Mouse (Mus musculus) myocyte (in vitro differentiated cells): ENCODE measurements at regions not wholly inside any gene's neighbourhood (a gene's known extent, or its start where the extent isn't known, plus 50 kb on each side); places are given as distances from the start of the nearest gene placed in this dataset.

ENCODE experiments used
- H3K27me3 ChIP-seq: one replicate; pipeline ENCODE4 v1.6.1; 2011; ENCODE audit not compliant: control insufficient read depth, insufficient read depth, insufficient read length
- H3K36me3 ChIP-seq: one replicate; pipeline ENCODE4 v1.6.1; 2011; ENCODE audit not compliant: control insufficient read depth, insufficient read depth
- H3K4me2 ChIP-seq: one replicate; pipeline ENCODE4 v1.6.1; 2011; ENCODE audit warnings: low read depth, control low read depth
- H3K4me3 ChIP-seq: one replicate; pipeline ENCODE4 v1.5.1; 2011; ENCODE audit warnings: mild to moderate bottlenecking, control low read depth, moderate library complexity
- H3K79me2 ChIP-seq: one replicate; pipeline ENCODE4 v1.6.1; 2011; ENCODE audit not compliant: control insufficient read depth, insufficient read depth
- H3ac ChIP-seq: one replicate; pipeline ENCODE4 v1.6.1; 2011; ENCODE audit not compliant: control insufficient read depth, insufficient read length
- CEBPB ChIP-seq: IDR thresholded peaks from 2 replicates; pipeline ENCODE4 v1.6.1; 2011; ENCODE audit warnings: mild to moderate bottlenecking, moderate library complexity; ENCODE audit not compliant: poor library complexity, insufficient read depth, severe bottlenecking
- E2F4 ChIP-seq: IDR thresholded peaks from one replicate; pipeline ENCODE4 v1.6.1; 2011; ENCODE audit warnings: mild to moderate bottlenecking, control low read depth, moderate library complexity; ENCODE audit not compliant: insufficient read depth
- MAX ChIP-seq: IDR thresholded peaks from one replicate; pipeline ENCODE4 v1.6.1; 2011; ENCODE audit warnings: low read depth, mild to moderate bottlenecking, control low read depth
- MYOD1 ChIP-seq, 3 experiments: IDR thresholded peaks; one replicate each; pipeline ENCODE4 v1.6.1; 2011; ENCODE audit warnings: control low read depth in 2 of 3, low read depth in 2 of 3, mild to moderate bottlenecking in 2 of 3, moderate library complexity in 1 of 3; ENCODE audit not compliant: insufficient read length in 2 of 3, control insufficient read depth in 1 of 3
- MYOG ChIP-seq, 3 experiments: IDR thresholded peaks; one replicate each; pipeline ENCODE4 v1.6.1; 2011; ENCODE audit warnings: control low read depth in 2 of 3, low read depth in 2 of 3, mild to moderate bottlenecking in 2 of 3; ENCODE audit not compliant: insufficient read length in 2 of 3, control insufficient read depth in 1 of 3, insufficient read depth in 1 of 3
- POLR2A ChIP-seq: IDR thresholded peaks from one replicate; pipeline ENCODE4 v1.6.1; 2011; ENCODE audit warnings: low read depth, mild to moderate bottlenecking, control low read depth, moderate library complexity; ENCODE audit not compliant: insufficient read length
- POLR2AphosphoS2 ChIP-seq: IDR thresholded peaks from one replicate; pipeline ENCODE4 v1.6.1; 2011; ENCODE audit warnings: low read depth, control low read depth; ENCODE audit not compliant: insufficient read length
- REST ChIP-seq: IDR thresholded peaks from one replicate; pipeline ENCODE4 v1.6.1; 2011; ENCODE audit warnings: mild to moderate bottlenecking, control low read depth, moderate library complexity; ENCODE audit not compliant: insufficient read depth, insufficient read length
- SRF ChIP-seq: IDR thresholded peaks from one replicate; pipeline ENCODE4 v1.6.1; 2011; ENCODE audit warnings: low read depth; ENCODE audit not compliant: control insufficient read depth, insufficient read length
- TCF12 ChIP-seq: IDR thresholded peaks from one replicate; pipeline ENCODE4 v1.6.1; 2011; ENCODE audit warnings: mild to moderate bottlenecking, control low read depth; ENCODE audit not compliant: poor library complexity, insufficient read depth, severe bottlenecking
- TCF3 ChIP-seq: IDR thresholded peaks from one replicate; pipeline ENCODE4 v1.6.1; 2011; ENCODE audit warnings: low read depth, control low read depth; ENCODE audit not compliant: insufficient read length
- USF1 ChIP-seq: IDR thresholded peaks from one replicate; pipeline ENCODE4 v1.6.1; 2011; ENCODE audit warnings: low read depth, mild to moderate bottlenecking, control low read depth, moderate library complexity

DNA sequence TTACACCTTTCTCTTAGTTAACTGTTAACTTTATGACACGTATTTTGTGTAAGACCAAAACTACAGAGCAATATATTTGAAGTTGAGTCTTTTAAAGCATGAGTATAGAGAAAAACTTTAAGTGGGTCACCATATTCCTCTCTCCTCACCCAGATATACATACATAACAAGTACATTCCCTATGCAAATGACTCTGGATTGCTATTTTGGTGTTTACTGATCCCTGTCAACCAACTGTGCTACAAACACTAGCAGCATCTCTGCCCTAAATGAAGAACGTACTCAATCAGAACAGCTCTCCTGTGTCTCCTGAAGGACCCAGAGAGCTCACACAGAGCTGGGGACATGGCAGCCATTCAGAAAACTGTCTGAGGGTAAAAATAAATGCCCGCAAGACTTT lies 363.4 kb upstream of the Rack1 start:
- H3ac ChIP-seq, result no peak overlapping the region
- TF ChIP-seq E2F4, result no peak
- no peak for TF ChIP-seq CEBPB
- no peak for TF ChIP-seq USF1
- no peak for TF ChIP-seq MYOG (IDR thresholded peaks at IDR 0.05; ENCODE audit: control insufficient read depth in 1 of 3, insufficient read depth in 1 of 3, insufficient read length in 2 of 3, low read depth in 2 of 3)
- TF ChIP-seq SRF, result no peak
- no peak for TF ChIP-seq REST
- TF ChIP-seq POLR2AphosphoS2, result no peak
- TF ChIP-seq MAX, result no peak
- TF ChIP-seq MYOD1 (IDR thresholded peaks at IDR 0.05; ENCODE audit: control insufficient read depth in 1 of 3, insufficient read length in 2 of 3, low read depth in 2 of 3), result no peak
- no peaks in the 10 kb centered on the region for H3K27me3 ChIP-seq
- no peak overlapping the region for H3K4me3 ChIP-seq
- no peaks in the 10 kb centered on the region for H3K36me3 ChIP-seq
- no peaks in the 10 kb centered on the region for H3K79me2 ChIP-seq
- no peak overlapping the region for H3K4me2 ChIP-seq

GRCm38 (mm10) chr11:48431316-48431715 lies 368.8 kb upstream of the Rack1 start:
- no peaks in the 10 kb centered on the region for H3K36me3 ChIP-seq
- no peaks in the 10 kb centered on the region for H3K27me3 ChIP-seq
- no peak overlapping the region for H3K4me2 ChIP-seq
- TF ChIP-seq E2F4, result no peak
- TF ChIP-seq MYOG (IDR thresholded peaks at IDR 0.05; ENCODE audit: control insufficient read depth in 1 of 3, insufficient read depth in 1 of 3, insufficient read length in 2 of 3, low read depth in 2 of 3), result no peak
- TF ChIP-seq TCF12, result no peak
- no peak for TF ChIP-seq SRF
- no peak for TF ChIP-seq USF1
- no peaks in the 10 kb centered on the region for H3K79me2 ChIP-seq
- no peak overlapping the region for H3ac ChIP-seq
- no peak overlapping the region for H3K4me3 ChIP-seq

DNA sequence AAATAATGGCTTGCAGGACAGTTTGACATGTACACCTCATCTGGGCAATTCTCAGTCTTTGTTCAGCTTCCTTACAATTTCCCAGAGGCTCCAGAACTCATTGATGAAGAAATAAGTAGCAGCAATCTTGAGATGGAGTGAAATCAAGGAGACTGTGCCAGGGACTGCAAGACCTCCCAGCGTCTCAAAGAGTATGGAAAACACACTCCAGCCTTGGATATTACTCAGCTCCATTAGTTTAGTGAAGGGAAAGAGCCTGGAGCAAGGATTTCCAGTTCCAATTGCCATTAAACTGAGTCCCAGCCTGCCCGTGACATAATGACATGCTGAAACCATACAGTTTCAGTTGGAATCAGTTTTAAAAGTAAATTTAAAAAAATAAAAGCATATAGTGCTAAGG lies 372.7 kb upstream of the Rack1 start:
- TF ChIP-seq TCF12 (no peak), MYOG (IDR thresholded peaks at IDR 0.05; ENCODE audit: control insufficient read depth in 1 of 3, insufficient read depth in 1 of 3, insufficient read length in 2 of 3, low read depth in 2 of 3) (no peak), TCF3 (no peak), MAX (no peak), E2F4 (no peak), CEBPB (no peak), SRF (no peak), REST (no peak), MYOD1 (IDR thresholded peaks at IDR 0.05; ENCODE audit: control insufficient read depth in 1 of 3, insufficient read length in 2 of 3, low read depth in 2 of 3) (no peak)
- no peaks in the 10 kb centered on the region for H3K36me3 ChIP-seq
- no peaks in the 10 kb centered on the region for H3K79me2 ChIP-seq
- H3K27me3 ChIP-seq, result no peaks in the 10 kb centered on the region
- no peak overlapping the region for H3K4me2 ChIP-seq
- H3K4me3 ChIP-seq, result no peak overlapping the region
- H3ac ChIP-seq, result no peak overlapping the region

DNA sequence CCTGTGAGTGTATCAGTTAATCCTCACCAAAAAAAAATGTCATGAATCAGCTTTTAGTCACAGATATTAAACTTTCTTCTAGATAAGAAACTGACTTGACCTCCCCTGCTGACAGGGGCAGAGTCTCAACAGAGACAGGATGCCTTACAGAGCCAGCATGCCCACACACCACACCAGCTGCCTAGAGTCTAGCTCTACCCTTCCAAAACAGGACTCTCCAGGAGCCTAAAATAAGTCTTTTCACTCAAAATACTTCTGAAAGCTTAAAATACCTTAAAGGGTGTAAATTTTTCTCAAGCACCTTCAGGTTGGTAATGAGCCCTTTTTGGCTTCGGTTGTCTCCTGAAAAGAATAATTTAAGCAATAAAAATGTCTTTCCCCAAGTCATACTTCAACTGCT lies 373.7 kb upstream of the Rack1 start:
- Histone ChIP-seq H3K27me3 (no peaks in the 10 kb centered on the region), H3ac (no peak overlapping the region), H3K79me2 (no peaks in the 10 kb centered on the region), H3K4me3 (no peak overlapping the region), H3K4me2 (no peak overlapping the region), H3K36me3 (no peaks in the 10 kb centered on the region)
- no peak for TF ChIP-seq REST
- no peak for TF ChIP-seq CEBPB
- TF ChIP-seq USF1, result no peak
- TF ChIP-seq POLR2AphosphoS2, result no peak
- TF ChIP-seq MYOD1 (IDR thresholded peaks at IDR 0.05; ENCODE audit: control insufficient read depth in 1 of 3, insufficient read length in 2 of 3, low read depth in 2 of 3), result no peak
- TF ChIP-seq SRF, result no peak
- no peak for TF ChIP-seq MAX
- TF ChIP-seq E2F4, result no peak
- TF ChIP-seq TCF12, result no peak
- no peak for TF ChIP-seq TCF3
- TF ChIP-seq POLR2A, result no peak
- no peak for TF ChIP-seq MYOG (IDR thresholded peaks at IDR 0.05; ENCODE audit: control insufficient read depth in 1 of 3, insufficient read depth in 1 of 3, insufficient read length in 2 of 3, low read depth in 2 of 3)

DNA sequence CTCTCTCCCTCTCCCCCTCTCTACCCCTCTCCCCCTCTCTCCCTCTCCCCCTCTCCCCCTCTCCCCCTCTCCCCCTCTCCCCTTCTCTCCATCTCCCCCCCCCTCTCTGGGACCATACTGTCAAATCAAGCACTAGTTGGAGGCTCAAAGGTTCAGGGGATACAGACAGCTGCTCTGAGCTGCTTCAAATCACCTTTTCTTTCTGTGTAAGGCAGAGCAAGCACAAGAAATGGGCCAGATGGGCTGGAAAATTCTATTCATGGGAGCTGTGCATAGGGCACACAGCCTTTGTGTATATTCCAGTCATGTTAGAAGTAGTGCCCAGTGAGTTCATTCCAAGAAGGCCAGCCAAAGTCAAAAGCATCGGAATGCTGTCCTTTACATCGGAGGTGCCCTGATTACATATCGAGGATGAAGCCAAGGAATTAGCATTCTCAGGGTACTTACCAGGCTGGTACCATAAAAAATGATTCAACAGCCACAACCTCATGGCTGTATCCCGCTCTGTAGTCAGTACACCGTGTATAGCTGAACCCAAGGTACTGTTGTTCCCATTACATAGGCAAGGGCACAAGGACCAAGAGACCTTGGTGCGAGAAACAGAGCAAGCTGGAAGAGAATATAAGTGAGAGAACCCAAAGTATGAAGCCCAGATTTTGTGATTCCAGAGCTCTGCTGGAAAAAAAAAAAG lies 381.9 kb upstream of the Rack1 start:
- Histone ChIP-seq H3ac (no peak overlapping the region), H3K27me3 (no peaks in the 10 kb centered on the region), H3K4me3 (no peak overlapping the region), H3K4me2 (no peak overlapping the region), H3K36me3 (no peaks in the 10 kb centered on the region), H3K79me2 (no peaks in the 10 kb centered on the region)
- TF ChIP-seq POLR2A, result no peak
- TF ChIP-seq E2F4, result no peak
